Mouse (Mus musculus): ENCODE measurements around the gene Lcat. TPM values are rescaled to one million over a fixed set of nuclear protein-coding genes. Genes with fewer than 3 reads are reported as not detected.

Gene Lcat
- not detected for polyA plus RNA-seq (2014; fragmentation: Illumina TruSeq; extraction: RNeasy Lipid Tissue Mini Kit (QIAGEN cat#74804); ENCODE audit: low read depth, low replicate concordance)

GRCm38 (mm10) chr8:105943321-105943739 is at the start of gene Lcat:
TSS of gene Lcat (minus strand) at chr8:105943382.

GRCm38 (mm10) chr8:105990856-105991387 is 47.7 kb upstream of the Lcat start, which contains the start of gene Dus2:
TSS of gene Dus2 (plus strand) at chr8:105991337.

GRCm38 (mm10) chr8:105979325-105979724 is 36.1 kb upstream of the Lcat start, which contains the start of gene Dpep3:
TSS of gene Dpep3 (minus strand) at chr8:105979429.

GRCm38 (mm10) chr8:105965905-105966341 is 22.7 kb upstream of the Lcat start, which contains the start of gene Slc12a4:
TSS of gene Slc12a4 (minus strand) at chr8:105966097.

GRCm38 (mm10) chr8:105938306-105938669 is 4.9 kb downstream of the Lcat start, which contains the start of gene Psmb10:
TSS of gene Psmb10 (minus strand) at chr8:105938444.

DNA sequence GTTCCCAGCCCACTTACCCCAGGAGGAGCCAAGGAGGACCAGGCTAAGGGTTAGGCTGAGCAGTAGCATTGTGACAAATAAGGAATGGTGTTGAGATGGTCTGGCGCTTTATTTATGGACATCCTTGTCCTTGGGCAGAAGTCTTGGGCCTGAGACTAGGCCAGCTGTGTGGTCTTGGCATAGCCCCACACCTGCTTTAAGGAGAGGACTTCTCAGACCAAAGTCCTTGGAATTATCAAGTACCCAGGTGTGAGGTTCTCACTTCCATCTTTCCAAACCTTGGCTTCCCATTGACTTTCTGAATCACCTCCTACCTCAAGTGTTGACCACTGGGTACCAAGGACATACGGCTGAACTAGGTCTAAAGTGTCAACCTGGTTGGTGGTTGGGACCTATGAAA is 9.4 kb downstream of the Lcat start, which contains the start of gene Ctrl:
TSS of gene Ctrl (minus strand) at position 101 of the 400 bp plus-strand sequence.

GRCm38 (mm10) chr8:105900180-105900940 is 42.8 kb downstream of the Lcat start, which contains the start of gene Pskh1:
TSS of gene Pskh1 (plus strand) at chr8:105900441.

DNA sequence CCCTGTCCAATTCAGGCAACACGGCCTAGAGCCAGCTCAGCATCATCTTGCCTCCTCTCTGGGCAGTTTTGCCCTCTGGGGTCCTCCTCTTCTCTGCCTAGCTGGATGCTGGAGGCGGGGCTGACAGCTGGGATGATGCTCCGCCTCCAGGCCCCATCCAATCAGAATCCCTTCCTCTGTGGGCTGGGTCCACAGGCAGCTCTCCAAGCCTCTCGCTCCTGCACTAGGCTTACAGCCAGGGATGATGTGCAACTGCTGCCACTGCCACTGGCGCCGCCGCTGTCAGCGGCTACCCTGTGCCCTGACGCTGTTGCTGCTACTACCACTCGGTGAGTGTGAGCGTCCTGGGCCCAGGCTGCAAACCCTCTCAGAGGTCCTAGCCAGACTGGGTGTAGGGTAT is 49.8 kb downstream of the Lcat start, which contains the start of gene Nrn1l:
TSS of gene Nrn1l (plus strand) at position 229 of the 400 bp plus-strand sequence.

Other genes with a start within 250 kb of the Lcat start
- gene Acd, start 242.3 kb downstream of the Lcat start, polyA plus RNA-seq (2014; fragmentation: Illumina TruSeq; extraction: RNeasy Lipid Tissue Mini Kit (QIAGEN cat#74804); ENCODE audit: low read depth, low replicate concordance): 1.4 TPM
- not detected for gene Pard6a, start 242.2 kb downstream of the Lcat start, polyA plus RNA-seq (2014; fragmentation: Illumina TruSeq; extraction: RNeasy Lipid Tissue Mini Kit (QIAGEN cat#74804); ENCODE audit: low read depth, low replicate concordance)
- not detected for gene 4933405L10Rik, start 235.7 kb downstream of the Lcat start, polyA plus RNA-seq (2014; fragmentation: Illumina TruSeq; extraction: RNeasy Lipid Tissue Mini Kit (QIAGEN cat#74804); ENCODE audit: low read depth, low replicate concordance)
- gene Enkd1, start 235.2 kb downstream of the Lcat start, polyA plus RNA-seq (2014; fragmentation: Illumina TruSeq; extraction: RNeasy Lipid Tissue Mini Kit (QIAGEN cat#74804); ENCODE audit: low read depth, low replicate concordance): 0.16 TPM
- gene Gfod2, start 184.7 kb downstream of the Lcat start, polyA plus RNA-seq (2014; fragmentation: Illumina TruSeq; extraction: RNeasy Lipid Tissue Mini Kit (QIAGEN cat#74804); ENCODE audit: low read depth, low replicate concordance): 0.16 TPM
- gene Ranbp10, start 116.0 kb downstream of the Lcat start, polyA plus RNA-seq (2014; fragmentation: Illumina TruSeq; extraction: RNeasy Lipid Tissue Mini Kit (QIAGEN cat#74804); ENCODE audit: low read depth, low replicate concordance): 6.4 TPM
- not detected for gene Tsnaxip1, start 115.7 kb downstream of the Lcat start, polyA plus RNA-seq (2014; fragmentation: Illumina TruSeq; extraction: RNeasy Lipid Tissue Mini Kit (QIAGEN cat#74804); ENCODE audit: low read depth, low replicate concordance)
- gene Cenpt, start 90.1 kb downstream of the Lcat start, polyA plus RNA-seq (2014; fragmentation: Illumina TruSeq; extraction: RNeasy Lipid Tissue Mini Kit (QIAGEN cat#74804); ENCODE audit: low read depth, low replicate concordance): 0.76 TPM
- 8.3 TPM for gene Thap11, start 88.2 kb downstream of the Lcat start, polyA plus RNA-seq (2014; fragmentation: Illumina TruSeq; extraction: RNeasy Lipid Tissue Mini Kit (QIAGEN cat#74804); ENCODE audit: low read depth, low replicate concordance)
- 47.5 TPM for gene Nutf2, start 82.8 kb downstream of the Lcat start, polyA plus RNA-seq (2014; fragmentation: Illumina TruSeq; extraction: RNeasy Lipid Tissue Mini Kit (QIAGEN cat#74804); ENCODE audit: low read depth, low replicate concordance)
- gene Edc4, start 62.5 kb downstream of the Lcat start, polyA plus RNA-seq (2014; fragmentation: Illumina TruSeq; extraction: RNeasy Lipid Tissue Mini Kit (QIAGEN cat#74804); ENCODE audit: low read depth, low replicate concordance): 1.4 TPM
- gene Nrn1l, start 49.8 kb downstream of the Lcat start, polyA plus RNA-seq (2014; fragmentation: Illumina TruSeq; extraction: RNeasy Lipid Tissue Mini Kit (QIAGEN cat#74804); ENCODE audit: low read depth, low replicate concordance): not detected
- 2.6 TPM for gene Pskh1, start 42.9 kb downstream of the Lcat start, polyA plus RNA-seq (2014; fragmentation: Illumina TruSeq; extraction: RNeasy Lipid Tissue Mini Kit (QIAGEN cat#74804); ENCODE audit: low read depth, low replicate concordance)
- gene Ctrl, start 9.5 kb downstream of the Lcat start, polyA plus RNA-seq (2014; fragmentation: Illumina TruSeq; extraction: RNeasy Lipid Tissue Mini Kit (QIAGEN cat#74804); ENCODE audit: low read depth, low replicate concordance): 1.5 TPM
- 1.7 TPM for gene Psmb10, start 4.9 kb downstream of the Lcat start, polyA plus RNA-seq (2014; fragmentation: Illumina TruSeq; extraction: RNeasy Lipid Tissue Mini Kit (QIAGEN cat#74804); ENCODE audit: low read depth, low replicate concordance)
- gene Slc12a4, start 22.7 kb upstream of the Lcat start, polyA plus RNA-seq (2014; fragmentation: Illumina TruSeq; extraction: RNeasy Lipid Tissue Mini Kit (QIAGEN cat#74804); ENCODE audit: low read depth, low replicate concordance): 1.7 TPM
- not detected for gene Dpep3, start 36.0 kb upstream of the Lcat start, polyA plus RNA-seq (2014; fragmentation: Illumina TruSeq; extraction: RNeasy Lipid Tissue Mini Kit (QIAGEN cat#74804); ENCODE audit: low read depth, low replicate concordance)
- 1.1 TPM for gene Dus2, start 48.0 kb upstream of the Lcat start, polyA plus RNA-seq (2014; fragmentation: Illumina TruSeq; extraction: RNeasy Lipid Tissue Mini Kit (QIAGEN cat#74804); ENCODE audit: low read depth, low replicate concordance)
- gene Dpep2nb, start 62.6 kb upstream of the Lcat start, polyA plus RNA-seq (2014; fragmentation: Illumina TruSeq; extraction: RNeasy Lipid Tissue Mini Kit (QIAGEN cat#74804); ENCODE audit: low read depth, low replicate concordance): not detected
- 1.5 TPM for gene Ddx28, start 68.5 kb upstream of the Lcat start, polyA plus RNA-seq (2014; fragmentation: Illumina TruSeq; extraction: RNeasy Lipid Tissue Mini Kit (QIAGEN cat#74804); ENCODE audit: low read depth, low replicate concordance)
- gene Nfatc3, start 115.5 kb upstream of the Lcat start, polyA plus RNA-seq (2014; fragmentation: Illumina TruSeq; extraction: RNeasy Lipid Tissue Mini Kit (QIAGEN cat#74804); ENCODE audit: low read depth, low replicate concordance): 87.4 TPM
- gene Esrp2, start 193.6 kb upstream of the Lcat start, polyA plus RNA-seq (2014; fragmentation: Illumina TruSeq; extraction: RNeasy Lipid Tissue Mini Kit (QIAGEN cat#74804); ENCODE audit: low read depth, low replicate concordance): 15.3 TPM
- 2.3 TPM for gene Pla2g15, start 207.0 kb upstream of the Lcat start, polyA plus RNA-seq (2014; fragmentation: Illumina TruSeq; extraction: RNeasy Lipid Tissue Mini Kit (QIAGEN cat#74804); ENCODE audit: low read depth, low replicate concordance)
- gene Slc7a6, start 225.5 kb upstream of the Lcat start, polyA plus RNA-seq (2014; fragmentation: Illumina TruSeq; extraction: RNeasy Lipid Tissue Mini Kit (QIAGEN cat#74804); ENCODE audit: low read depth, low replicate concordance): 9.0 TPM

Measured in sigmoid colon, adult 10 weeks (tissue).